Comparison of ENCODE assay signal across 13 mouse cellular contexts in genomic region chr12:99958068-99959060, GRCm38 (mm10). TPM values are rescaled to one million over a fixed set of nuclear protein-coding genes. Genes with fewer than 3 reads are reported as not detected.
DNase-seq lines count a peak whose midpoint lies in the region; ATAC-seq and TF ChIP-seq lines count a peak whose summit lies in the region.
"Had no signal": no experiment of that assay in that cellular context is flagged by ENCODE, and none has a peak within 500 bp of the region (broad histone marks: within the 10 kb centered on the region; RNA-seq: fewer than 3 reads in every experiment).

No protein-coding gene starts in this region.

- peak; percentile 63 for ATAC-seq in forebrain, embryonic 13.5 days
- ATAC-seq in forebrain, embryonic 11.5 days (replicated peaks; ENCODE audit: low FRiP score) = no peak

- H3K27me3 ChIP-seq in forebrain, embryonic 13.5 days = peaks cover 9% of the 10 kb centered on the region
- H3K27me3 ChIP-seq in forebrain, embryonic 11.5 days (ENCODE audit: control insufficient read depth, insufficient read depth, low read length) = peaks cover 4% of the 10 kb centered on the region; the same call in 1 of the 2 replicates
- H3K27me3 ChIP-seq in limb, embryonic 10.5 days (ENCODE audit: low read depth, poor library complexity, severe bottlenecking) = peaks cover 17% of the 10 kb centered on the region

- TF ChIP-seq POLR2A in olfactory bulb, adult 2 months (IDR thresholded peaks at IDR 0.05; ENCODE audit: insufficient read depth, low read depth, low read length) = no peak

- intact Hi-C loops in left cerebral cortex, adult 2 months (cut with DNase I) = no loop called here
- intact Hi-C loops in left cerebral cortex, postnatal 4 days (cut with DNase I) = no loop called here

- H3K27ac ChIP-seq in forebrain, embryonic 13.5 days = peak overlapping the region; percentile 27; the same call in 1 of the 2 replicates
- no peak overlapping the region for H3K27ac ChIP-seq in forebrain, embryonic 11.5 days (ENCODE audit: low read depth, low read length)
- peak overlapping the region; percentile 38 for H3K27ac ChIP-seq in left cerebral cortex, adult 2 months
- peak overlapping the region; percentile 44; the same call in 1 of the 2 replicates for H3K27ac ChIP-seq in olfactory bulb, adult 2 months (ENCODE audit: insufficient read depth, low read depth, low read length)
- no peak overlapping the region for H3K27ac ChIP-seq in limb, embryonic 10.5 days
- H3K27ac ChIP-seq: stomach, embryonic 15.5 days had no signal

- H3K4me3 ChIP-seq in forebrain, embryonic 13.5 days = no peak overlapping the region
- no peak overlapping the region for H3K4me3 ChIP-seq in forebrain, embryonic 11.5 days (ENCODE audit: low read depth, low read length)
- H3K4me3 ChIP-seq in left cerebral cortex, adult 2 months = no peak overlapping the region
- no peak overlapping the region for H3K4me3 ChIP-seq in olfactory bulb, adult 2 months (ENCODE audit: insufficient read depth, low read depth, low read length)
- no peak overlapping the region for H3K4me3 ChIP-seq in limb, embryonic 10.5 days
- H3K4me3 ChIP-seq: stomach, embryonic 15.5 days had no signal

- H3K9ac ChIP-seq in forebrain, embryonic 13.5 days = no peak overlapping the region
- no peak overlapping the region for H3K9ac ChIP-seq in forebrain, embryonic 11.5 days (ENCODE audit: low read length)
- H3K9ac ChIP-seq: stomach, embryonic 15.5 days had no signal

- TF ChIP-seq CTCF in left cerebral cortex, adult 2 months (IDR thresholded peaks at IDR 0.05) = no peak
- no peak for TF ChIP-seq CTCF in olfactory bulb, adult 2 months (IDR thresholded peaks at IDR 0.05; ENCODE audit: insufficient read depth, low read depth, low read length)

- WGBS in forebrain, embryonic 13.5 days = 42% methylated on average over 9 of the region's 9 CpGs
- WGBS in forebrain, embryonic 11.5 days = 67% methylated on average over 9 of the region's 9 CpGs
- 42% methylated on average over 9 of the region's 9 CpGs for WGBS in olfactory bulb, adult 2 months
- WGBS in limb, embryonic 10.5 days = 72% methylated on average over 9 of the region's 9 CpGs

- no peaks in the 10 kb centered on the region for H3K9me3 ChIP-seq in forebrain, embryonic 13.5 days (replicated peaks)
- no peaks in the 10 kb centered on the region for H3K9me3 ChIP-seq in forebrain, embryonic 11.5 days (ENCODE audit: control insufficient read depth, low read length)
- no peaks in the 10 kb centered on the region for H3K9me3 ChIP-seq in limb, embryonic 10.5 days (replicated peaks)
- H3K9me3 ChIP-seq: stomach, embryonic 15.5 days had no signal

- H3K4me2 ChIP-seq in forebrain, embryonic 13.5 days = no peak overlapping the region
- H3K4me2 ChIP-seq in forebrain, embryonic 11.5 days (ENCODE audit: low read depth, low read length, severe bottlenecking) = no peak overlapping the region
- H3K4me2 ChIP-seq: stomach, embryonic 15.5 days had no signal

- no peak for DNase-seq in forebrain, embryonic 11.5 days (ENCODE audit: low spot score)
- no peak for DNase-seq in left cerebral cortex, adult 2 months (ENCODE audit: extremely low spot score in 1 of 2, low spot score in 2 of 2)
- DNase-seq in left cerebral cortex, postnatal 4 days = no peak
- DNase-seq in right cerebral cortex, postnatal 10 days (ENCODE audit: low spot score in 2 of 2) = peak; percentile 43 to 50
- no peak for DNase-seq in right cerebral cortex, postnatal 25 days
- DNase-seq in limb, embryonic 10.5 days (ENCODE audit: low spot score) = no peak
- DNase-seq: B cell, adult 2 months; cerebellum, postnatal 25 days; gastrocnemius, postnatal 10 days; right cerebral cortex, adult 18-20 months had no signal

- peaks cover 30% of the 10 kb centered on the region for H3K4me1 ChIP-seq in forebrain, embryonic 13.5 days
- peaks cover 12% of the 10 kb centered on the region for H3K4me1 ChIP-seq in forebrain, embryonic 11.5 days (replicated peaks; ENCODE audit: control insufficient read depth, insufficient read depth, low read length)
- peaks cover 8% of the 10 kb centered on the region for H3K4me1 ChIP-seq in olfactory bulb, adult 2 months (ENCODE audit: control insufficient read depth, insufficient read depth, low read length)
- peaks cover 11% of the 10 kb centered on the region for H3K4me1 ChIP-seq in limb, embryonic 10.5 days
- H3K4me1 ChIP-seq: stomach, embryonic 15.5 days had no signal

- H3K36me3 ChIP-seq in forebrain, embryonic 13.5 days (ENCODE audit: poor library complexity, severe bottlenecking) = peaks cover 14% of the 10 kb centered on the region
- no peaks in the 10 kb centered on the region for H3K36me3 ChIP-seq in forebrain, embryonic 11.5 days (ENCODE audit: control insufficient read depth, insufficient read depth, low read length)
- peaks cover 13% of the 10 kb centered on the region for H3K36me3 ChIP-seq in limb, embryonic 10.5 days
- H3K36me3 ChIP-seq: stomach, embryonic 15.5 days had no signal

RNA-seq across cellular contexts. Expression of gene Kcnk13, which starts 5.9 kb away (rescaled TPM):
- polyA plus RNA-seq in forebrain, embryonic 13.5 days (2015; fragmentation: Nextera tagmentation; extraction: Ambion mirVana) = 0.49 and 0.88 TPM in 2 replicates
- 0.33 and 0.79 TPM in 2 replicates for polyA plus RNA-seq in forebrain, embryonic 11.5 days (2014; fragmentation: Nextera tagmentation; extraction: Ambion mirVana)
- 10 to 100 TPM in 1 of 2 experiments, 1 to 10 TPM in 1; 6.8 to 10.4 TPM for total RNA-seq in left cerebral cortex, adult 2 months (2021)
- total RNA-seq in left cerebral cortex, postnatal 4 days (2021) = 1 to 10 TPM; 1.5 to 2.0 TPM
- polyA plus RNA-seq in olfactory bulb, adult 2 months (2012; ENCODE audit: insufficient read depth, insufficient read length, low replicate concordance, missing spikeins) = not detected in 2 replicates
- polyA plus RNA-seq in limb, embryonic 10.5 days (2016; fragmentation: Nextera tagmentation; extraction: Ambion mirVana) = 0.13 and 0.44 TPM in 2 replicates

Comparison
In these comparisons a context has a peak if more than half of its experiments do, and no peak if none do; other contexts are left out.
1. H3K27ac ChIP-seq: peak in forebrain, embryonic 13.5 days (single experiment), left cerebral cortex, adult 2 months (single experiment) and olfactory bulb, adult 2 months (single experiment); none in forebrain, embryonic 11.5 days (single experiment) and limb, embryonic 10.5 days (single experiment).
2. DNase-seq: peak in right cerebral cortex, postnatal 10 days (2 of 2); none in forebrain, embryonic 11.5 days (single experiment), left cerebral cortex, adult 2 months (0 of 2), left cerebral cortex, postnatal 4 days (single experiment), right cerebral cortex, postnatal 25 days (single experiment) and limb, embryonic 10.5 days (single experiment).